Mouse (Mus musculus): ENCODE measurements around the gene Tnr. TPM values are rescaled to one million over a fixed set of nuclear protein-coding genes. Genes with fewer than 3 reads are reported as not detected.

Gene Tnr
- total RNA-seq, 2 experiments from 2014 or later, result 0.19 TPM; not detected in 1

GRCm38 (mm10) chr1:159800366-159800765, 276.8 kb downstream of the Tnr start:
- DNase-seq, result no peak

GRCm38 (mm10) chr1:159801753-159802152, 278.2 kb downstream of the Tnr start:
- DNase-seq, result no peak

- no peak for DNase-seq
Observed at GRCm38 (mm10) chr1:159803711-159804110, 280.1 kb downstream of the Tnr start.

- no peak for DNase-seq
Observed at GRCm38 (mm10) chr1:159809493-159809892, 285.9 kb downstream of the Tnr start.

- DNase-seq, result no peak
Observed at GRCm38 (mm10) chr1:159811805-159812204, 288.2 kb downstream of the Tnr start.

GRCm38 (mm10) chr1:159812820-159813411, 289.3 kb downstream of the Tnr start:
- no peak for DNase-seq

GRCm38 (mm10) chr1:159814348-159814747, 290.8 kb downstream of the Tnr start:
- no peak for DNase-seq

- DNase-seq, result no peak
Observed at GRCm38 (mm10) chr1:159816614-159817371, 293.2 kb downstream of the Tnr start.

- DNase-seq, result no peak
Observed at GRCm38 (mm10) chr1:159819511-159819910, 295.9 kb downstream of the Tnr start.

- no peak for DNase-seq
Observed at GRCm38 (mm10) chr1:159822416-159822815, 298.8 kb downstream of the Tnr start.

- no peak for DNase-seq
Observed at GRCm38 (mm10) chr1:159828531-159828930, 305.0 kb downstream of the Tnr start.

- peak; percentile 11 for DNase-seq
Observed at GRCm38 (mm10) chr1:159833165-159833564, 309.6 kb downstream of the Tnr start.

GRCm38 (mm10) chr1:159833646-159834338, 310.2 kb downstream of the Tnr start:
- no peak for DNase-seq

GRCm38 (mm10) chr1:159835126-159835525, 311.6 kb downstream of the Tnr start:
- DNase-seq, result no peak

- DNase-seq, result no peak
Observed at GRCm38 (mm10) chr1:159840337-159840736, 316.8 kb downstream of the Tnr start.

- DNase-seq, result no peak
Observed at GRCm38 (mm10) chr1:159842876-159843275, 319.3 kb downstream of the Tnr start.

GRCm38 (mm10) chr1:159852088-159852487, 328.5 kb downstream of the Tnr start:
- DNase-seq, result no peak

GRCm38 (mm10) chr1:159854261-159854660, 330.7 kb downstream of the Tnr start:
- no peak for DNase-seq

- DNase-seq, result no peak
Observed at GRCm38 (mm10) chr1:159861782-159862474, 338.4 kb downstream of the Tnr start.

GRCm38 (mm10) chr1:159865696-159866095, 342.1 kb downstream of the Tnr start:
- no peak for DNase-seq

GRCm38 (mm10) chr1:159869619-159870441, 346.3 kb downstream of the Tnr start:
- DNase-seq, result no peak

GRCm38 (mm10) chr1:159872866-159873265, 349.3 kb downstream of the Tnr start:
- no peak for DNase-seq
